Mouse (Mus musculus) MEL (cell line): ENCODE results near the gene Usp5. TPM values are rescaled to one million over a fixed set of nuclear protein-coding genes. Genes with fewer than 3 reads are reported as not detected.

Source experiments
- DNase-seq: peaks from one replicate; pipeline ENCODE4 v3.0.0; 2011; ENCODE audit warnings: low read depth, low spot score
- H3K27ac ChIP-seq: 2 replicates; pipeline ENCODE4 v1.5.1; 2012; ENCODE audit warnings: low read depth, mild to moderate bottlenecking, control low read depth, low read length, moderate library complexity; ENCODE audit not compliant: control insufficient read depth
- H3K27me3 ChIP-seq, 2 experiments: fragments of 150-350 bp in 1 of 2; sonication (generic) in 1 of 2; 2 replicates each; pipeline ENCODE4 v1.6.1; 2012; ENCODE audit warnings: low read length in 2 of 2, mild to moderate bottlenecking in 2 of 2, improper control_type of control experiment in 1 of 2, moderate library complexity in 1 of 2; ENCODE audit not compliant: insufficient read depth in 2 of 2, control insufficient read depth in 1 of 2
- H3K36me3 ChIP-seq, 2 experiments: 2 replicates each; pipeline ENCODE4 v1.6.1; 2012 to 2014; ENCODE audit warnings: low read length in 2 of 2, improper control_type of control experiment in 1 of 2, inconsistent platforms in 1 of 2, mild to moderate bottlenecking in 1 of 2; ENCODE audit not compliant: insufficient read depth in 2 of 2, control insufficient read depth in 1 of 2
- H3K4me1 ChIP-seq, 2 experiments: fragments of 150-350 bp in 1 of 2; sonication (generic) in 1 of 2; 2 replicates each; pipeline ENCODE4 v1.6.1; 2012; ENCODE audit warnings: low read length in 2 of 2, improper control_type of control experiment in 1 of 2, mild to moderate bottlenecking in 1 of 2; ENCODE audit not compliant: insufficient read depth in 2 of 2, control insufficient read depth in 1 of 2
- H3K4me3 ChIP-seq, 2 experiments: fragments of 150-350 bp in 1 of 2; sonication (generic) in 1 of 2; 2 replicates each; pipeline ENCODE4 v1.5.1; 2012; ENCODE audit warnings: low read depth in 2 of 2, low read length in 2 of 2, mild to moderate bottlenecking in 2 of 2, moderate library complexity in 2 of 2, control low read depth in 1 of 2, improper control_type of control experiment in 1 of 2; ENCODE audit not compliant: control insufficient read depth in 1 of 2, insufficient read depth in 1 of 2
- H3K79me2 ChIP-seq: 2 replicates; pipeline ENCODE4 v1.6.1; 2012; ENCODE audit warnings: mild to moderate bottlenecking, low read length, moderate library complexity; ENCODE audit not compliant: control insufficient read depth, poor library complexity, insufficient read depth
- H3K9ac ChIP-seq: 2 replicates; pipeline ENCODE4 v1.6.1; 2012; ENCODE audit warnings: low read depth, mild to moderate bottlenecking, control low read depth, low read length, moderate library complexity; ENCODE audit not compliant: control insufficient read depth, poor library complexity, severe bottlenecking
- H3K9me3 ChIP-seq: fragments of 150-350 bp; sonication (generic); replicated peaks from 2 replicates; pipeline ENCODE4 v1.6.1; 2012; ENCODE audit warnings: mild to moderate bottlenecking, low read length, improper control_type of control experiment, moderate library complexity; ENCODE audit not compliant: insufficient read depth
- BHLHE40 ChIP-seq: IDR thresholded peaks from 2 replicates; pipeline ENCODE4 v1.6.1; 2012; ENCODE audit warnings: low read depth, mild to moderate bottlenecking, inconsistent platforms, low read length, improper control_type of control experiment, borderline replicate concordance
- CHD1 ChIP-seq: IDR thresholded peaks from 2 replicates; pipeline ENCODE4 v1.6.1; 2012; ENCODE audit warnings: low read depth, mild to moderate bottlenecking, inconsistent platforms, low read length, improper control_type of control experiment
- CHD2 ChIP-seq: IDR thresholded peaks from 2 replicates; pipeline ENCODE4 v1.6.1; 2011; ENCODE audit warnings: low read length, improper control_type of control experiment
- CTCF ChIP-seq, 3 experiments: IDR thresholded peaks in 2 of 3; conservative IDR thresholded peaks in 1 of 3; 2 replicates each; pipeline ENCODE4 v1.5.1; 2011 to 2012; ENCODE audit warnings: low read length in 3 of 3, low read depth in 2 of 3, mild to moderate bottlenecking in 2 of 3, improper control_type of control experiment in 1 of 3, inconsistent platforms in 1 of 3, mixed read lengths in 1 of 3, moderate library complexity in 1 of 3; ENCODE audit not compliant: control insufficient read depth in 1 of 3, insufficient read depth in 1 of 3, poor library complexity in 1 of 3, severe bottlenecking in 1 of 3
- E2F4 ChIP-seq: IDR thresholded peaks from 2 replicates; pipeline ENCODE4 v1.6.1; 2011; ENCODE audit warnings: low read depth, low read length, improper control_type of control experiment, borderline replicate concordance
- ELF1 ChIP-seq: IDR thresholded peaks from 2 replicates; pipeline ENCODE4 v1.6.1; 2014; ENCODE audit warnings: low read depth, mild to moderate bottlenecking, inconsistent platforms, low read length, improper control_type of control experiment, moderate library complexity
- EP300 ChIP-seq, 2 experiments: IDR thresholded peaks; 2 replicates each; pipeline ENCODE4 v1.6.1; 2011; ENCODE audit warnings: improper control_type of control experiment in 2 of 2, low read length in 2 of 2, low read depth in 1 of 2, mild to moderate bottlenecking in 1 of 2
- GABPA ChIP-seq: IDR thresholded peaks from 2 replicates; pipeline ENCODE4 v1.6.1; 2012; ENCODE audit warnings: low read depth, mild to moderate bottlenecking, inconsistent platforms, low read length, improper control_type of control experiment, moderate library complexity
- GATA1 ChIP-seq: IDR thresholded peaks from 2 replicates; pipeline ENCODE4 v1.6.1; 2011; ENCODE audit warnings: low read depth, low read length, improper control_type of control experiment
- KAT2A ChIP-seq: conservative IDR thresholded peaks from 2 replicates; pipeline ENCODE4 v1.6.1; 2012; ENCODE audit warnings: low read depth, low read length, improper control_type of control experiment, inconsistent platforms
- MAZ ChIP-seq: IDR thresholded peaks from 2 replicates; pipeline ENCODE4 v1.6.1; 2012; ENCODE audit warnings: low read depth, mild to moderate bottlenecking, inconsistent platforms, low read length, improper control_type of control experiment
- NRF1 ChIP-seq: IDR thresholded peaks from 2 replicates; pipeline ENCODE4 v1.6.1; 2014; ENCODE audit warnings: low read depth, mild to moderate bottlenecking, inconsistent platforms, low read length, improper control_type of control experiment, moderate library complexity; ENCODE audit not compliant: poor library complexity, insufficient read depth, severe bottlenecking
- POLR2AphosphoS2 ChIP-seq: IDR thresholded peaks from 2 replicates; pipeline ENCODE4 v1.6.1; 2011; ENCODE audit warnings: low read length, improper control_type of control experiment
- RAD21 ChIP-seq: IDR thresholded peaks from 2 replicates; pipeline ENCODE4 v1.6.1; 2011; ENCODE audit warnings: mild to moderate bottlenecking, low read depth, low read length, improper control_type of control experiment
- RCOR1 ChIP-seq: IDR thresholded peaks from 2 replicates; pipeline ENCODE4 v1.6.1; 2012; ENCODE audit warnings: low read depth, mild to moderate bottlenecking, inconsistent platforms, low read length, improper control_type of control experiment
- SMC3 ChIP-seq: IDR thresholded peaks from 2 replicates; pipeline ENCODE4 v1.6.1; 2011; ENCODE audit warnings: low read depth, low read length, improper control_type of control experiment
- UBTF ChIP-seq: IDR thresholded peaks from 2 replicates; pipeline ENCODE4 v1.6.1; 2012; ENCODE audit warnings: low read depth, mild to moderate bottlenecking, inconsistent platforms, low read length, improper control_type of control experiment, moderate library complexity, borderline replicate concordance; ENCODE audit not compliant: insufficient read depth
- USF1 ChIP-seq: IDR thresholded peaks from 2 replicates; pipeline ENCODE4 v1.6.1; 2014; ENCODE audit warnings: low read depth, mild to moderate bottlenecking, inconsistent platforms, low read length, improper control_type of control experiment, moderate library complexity
- USF2 ChIP-seq, 2 experiments: IDR thresholded peaks; 2 replicates each; pipeline ENCODE4 v1.6.1; 2011 to 2012; ENCODE audit warnings: improper control_type of control experiment in 2 of 2, low read length in 2 of 2, borderline replicate concordance in 1 of 2, inconsistent platforms in 1 of 2, low read depth in 1 of 2, mild to moderate bottlenecking in 1 of 2; ENCODE audit not compliant: insufficient read depth in 1 of 2
- ZC3H11A ChIP-seq: IDR thresholded peaks from 2 replicates; pipeline ENCODE4 v1.6.1; 2012; ENCODE audit warnings: low read depth, mild to moderate bottlenecking, inconsistent platforms, low read length, improper control_type of control experiment
- ZKSCAN1 ChIP-seq: IDR thresholded peaks from 2 replicates; pipeline ENCODE4 v1.6.1; 2012; ENCODE audit warnings: low read depth, mild to moderate bottlenecking, inconsistent platforms, low read length, improper control_type of control experiment, moderate library complexity
- ZMIZ1 ChIP-seq: IDR thresholded peaks from 2 replicates; pipeline ENCODE4 v1.6.1; 2012; ENCODE audit warnings: low read depth, mild to moderate bottlenecking, inconsistent platforms, low read length, improper control_type of control experiment, moderate library complexity
- polyA plus RNA-seq, 2 experiments: library from polyadenylated mRNA; stranded (reverse) in 1 of 2; unstranded in 1 of 2; fragments of >175 nt in 1 of 2; fragments of >200 nt in 1 of 2; gene quantifications; 2 replicates each; pipeline versions ENCODE4 v1.2.1 to v1.2.4; 2012; ENCODE audit warnings: low replicate concordance in 2 of 2, low read depth in 1 of 2; ENCODE audit not compliant: insufficient read length in 2 of 2, insufficient read depth in 1 of 2, missing spikeins in 1 of 2
- total RNA-seq: library from RNA; depleted of rRNA; stranded (reverse); fragments of 300-350 nt; gene quantifications from 2 replicates; pipeline ENCODE4 v1.2.3, GENCODE M21; 2012

The Usp5 gene
- total and polyA plus RNA-seq, 3 experiments = 102 to 129 TPM; not detected in 1

DNA sequence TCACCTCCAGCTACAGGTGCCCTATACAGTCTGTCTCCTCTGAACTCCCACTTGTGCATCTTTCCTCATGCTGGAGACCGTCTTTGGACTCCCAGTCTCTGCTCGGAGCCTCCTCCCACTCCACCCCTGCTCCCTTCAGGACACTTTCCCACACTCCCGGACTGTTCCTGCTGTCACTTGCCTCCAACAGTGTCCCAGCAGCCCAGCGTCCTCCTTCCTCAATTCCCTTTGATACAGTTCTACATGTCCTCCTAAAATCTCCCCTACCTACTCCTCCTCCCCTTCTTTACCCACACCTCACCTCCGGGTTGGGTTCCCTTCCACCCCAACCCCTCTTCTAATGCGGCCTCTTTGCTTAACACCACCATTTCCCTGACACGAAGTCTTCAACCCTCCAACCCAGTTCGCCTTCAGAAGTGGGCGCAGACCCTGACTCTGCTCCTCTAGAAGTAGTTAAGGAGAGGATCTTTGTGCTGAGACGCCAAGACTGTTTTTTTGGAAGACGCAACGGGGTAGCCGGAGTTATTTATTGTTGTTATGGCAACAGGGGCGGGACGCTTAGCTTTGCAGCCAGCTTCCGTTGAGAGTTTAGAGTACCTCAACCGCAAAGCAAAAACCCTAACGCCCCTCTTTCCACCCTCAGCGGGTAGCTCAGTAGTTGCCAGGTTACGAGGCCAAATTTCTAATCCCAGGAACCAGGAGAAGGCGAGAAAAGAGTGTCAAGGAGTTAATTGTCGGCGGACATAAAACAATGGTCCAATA is 49.9 kb downstream of the Usp5 start, which contains the start of gene Lrrc23:
Gene Lrrc23, minus strand, starts transcription at position 506 of the 762 bp plus-strand sequence.
- no peak for DNase-seq
- H3K27ac ChIP-seq = no peak within 1 kb of the TSS
- H3K4me3 ChIP-seq = no peak within 1 kb of the TSS
- H3K79me2 ChIP-seq = no peaks in the 10 kb centered on the region
- TF ChIP-seq ELF1 (no peak), POLR2AphosphoS2 (no peak), GATA1 (no peak), CHD1 (no peak), RCOR1 (no peak), UBTF (no peak), ZMIZ1 (no peak)
- H3K27me3 ChIP-seq = peaks cover 9 to 12% of the 10 kb centered on the region in 2 experiments
- no peaks in the 10 kb centered on the region for H3K9me3 ChIP-seq
- no peaks in the 10 kb centered on the region for H3K36me3 ChIP-seq
- no peaks in the 10 kb centered on the region for H3K4me1 ChIP-seq
- H3K9ac ChIP-seq = no peak within 1 kb of the TSS

DNA sequence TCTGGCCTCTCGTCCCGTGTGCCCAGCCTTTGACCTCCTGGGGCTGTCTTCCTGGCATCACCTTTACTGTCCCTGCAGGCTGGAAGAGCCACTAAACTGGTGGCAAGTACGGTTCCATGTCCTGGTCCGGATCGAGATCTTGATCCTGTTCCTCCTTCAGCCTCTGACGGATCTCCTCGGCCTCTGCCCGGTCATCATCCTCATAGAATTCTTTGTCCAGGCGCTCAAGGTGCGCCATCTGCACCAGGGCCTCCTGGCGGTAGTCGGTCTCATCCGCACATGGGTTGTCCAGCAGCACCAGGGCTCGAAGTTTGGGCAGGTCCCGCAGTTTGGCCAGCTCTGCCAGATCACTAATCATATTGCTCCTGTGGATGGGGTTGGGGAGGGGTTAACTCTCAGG is 58.8 kb downstream of the Usp5 start:
- TF ChIP-seq KAT2A (no peak), RAD21 (no peak), BHLHE40 (no peak), UBTF (no peak), NRF1 (no peak), MAZ (no peak), CTCF (IDR thresholded peaks at IDR 0.05 in 2 of 3, conservative IDR thresholded peaks at IDR 0.05 in 1 of 3; ENCODE audit: control insufficient read depth in 1 of 3, insufficient read depth in 1 of 3, low read depth in 2 of 3, low read length in 3 of 3, poor library complexity in 1 of 3, severe bottlenecking in 1 of 3) (no peak), ZC3H11A (no peak), CHD2 (no peak), EP300 (IDR thresholded peaks at IDR 0.05; ENCODE audit: low read depth in 1 of 2, low read length in 2 of 2) (no peak), ELF1 (no peak), USF1 (no peak), ZKSCAN1 (no peak), GABPA (no peak), SMC3 (no peak), E2F4 (no peak), CHD1 (no peak), USF2 (IDR thresholded peaks at IDR 0.05; ENCODE audit: borderline replicate concordance in 1 of 2, insufficient read depth in 1 of 2, low read depth in 1 of 2, low read length in 2 of 2) (no peak)
- H3K27ac ChIP-seq = no peak overlapping the region
- peaks cover 2 to 4% of the 10 kb centered on the region in 2 experiments; a peak in 3 of 4 replicates for H3K27me3 ChIP-seq
- DNase-seq = no peak
- no peaks in the 10 kb centered on the region; the same call in 1 of the 2 replicates for H3K79me2 ChIP-seq
- peaks cover 0 to 15% of the 10 kb centered on the region in 2 experiments; a peak in 2 of 4 replicates for H3K4me1 ChIP-seq
- no peaks in the 10 kb centered on the region for H3K9me3 ChIP-seq
- no peak overlapping the region for H3K4me3 ChIP-seq
- H3K36me3 ChIP-seq = peaks cover 0 to 6% of the 10 kb centered on the region in 2 experiments; a peak in 1 of 4 replicates
- no peak overlapping the region for H3K9ac ChIP-seq
